28 mouse cellular contexts compared by ENCODE assay signal in the genomic region with DNA sequence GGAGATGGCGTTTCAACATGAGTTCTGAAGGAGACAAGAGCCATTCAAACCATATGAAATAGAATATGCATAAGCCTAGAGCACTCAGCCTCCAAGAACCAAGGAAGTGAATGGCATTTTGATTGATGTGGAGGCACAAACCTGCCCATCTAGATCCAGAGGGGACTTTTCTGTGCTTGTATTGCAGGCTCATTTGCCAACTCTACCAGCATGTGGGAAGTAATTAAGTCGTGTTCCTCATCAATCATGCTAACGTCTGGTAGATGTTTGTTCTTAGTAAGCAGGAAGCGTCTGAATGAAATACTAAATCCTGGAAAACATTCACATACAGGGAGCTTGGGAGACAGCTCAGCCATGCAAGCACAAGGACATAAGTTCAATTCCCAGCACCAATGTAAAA.
DNase-seq lines count a peak whose midpoint lies in the region; ATAC-seq and TF ChIP-seq lines count a peak whose summit lies in the region.
"Had no signal": no experiment of that assay in that cellular context is flagged by ENCODE, and none has a peak within 500 bp of the region (broad histone marks: within the 10 kb centered on the region; RNA-seq: fewer than 3 reads in every experiment).

No protein-coding gene starts in this region.

- no peak overlapping the region for H3K9ac ChIP-seq in forebrain, embryonic 14.5 days (ENCODE audit: low read length)
- H3K9ac ChIP-seq in forebrain, embryonic 15.5 days (replicated peaks), result no peak overlapping the region
- H3K9ac ChIP-seq in hindbrain, embryonic 16.5 days (ENCODE audit: low read depth, low read length), result no peak overlapping the region
- no peak overlapping the region for H3K9ac ChIP-seq in hindbrain, embryonic 11.5 days (ENCODE audit: low read depth, low read length)
- no peak overlapping the region for H3K9ac ChIP-seq in midbrain, postnatal 0 days (replicated peaks; ENCODE audit: low read length, poor library complexity, severe bottlenecking)
- H3K9ac ChIP-seq in midbrain, embryonic 15.5 days, result no peak overlapping the region
- H3K9ac ChIP-seq: embryonic facial prominence, embryonic 13.5 days; heart, embryonic 12.5 days; heart, embryonic 15.5 days; hindbrain, embryonic 15.5 days had no signal

- H3K4me1 ChIP-seq in forebrain, embryonic 14.5 days (ENCODE audit: control insufficient read depth, insufficient read depth, low read length), result no peaks in the 10 kb centered on the region
- no peaks in the 10 kb centered on the region for H3K4me1 ChIP-seq in forebrain, embryonic 15.5 days
- H3K4me1 ChIP-seq in hindbrain, embryonic 16.5 days (ENCODE audit: control insufficient read depth, insufficient read depth, low read depth, low read length), result no peaks in the 10 kb centered on the region
- H3K4me1 ChIP-seq in hindbrain, embryonic 11.5 days (replicated peaks; ENCODE audit: control insufficient read depth, insufficient read depth, low read length), result no peaks in the 10 kb centered on the region
- H3K4me1 ChIP-seq in midbrain, postnatal 0 days (ENCODE audit: insufficient read depth, low read length), result 0 out of 2 replicates have a peak, but pooled peaks cover 2% of the 10 kb centered on the region
- H3K4me1 ChIP-seq in midbrain, embryonic 15.5 days, result no peaks in the 10 kb centered on the region
- H3K4me1 ChIP-seq: embryonic facial prominence, embryonic 10.5 days; embryonic facial prominence, embryonic 13.5 days; heart, embryonic 12.5 days; heart, embryonic 15.5 days; hindbrain, embryonic 10.5 days; hindbrain, embryonic 15.5 days had no signal

- no peak for ATAC-seq in forebrain, embryonic 14.5 days
- ATAC-seq in forebrain, embryonic 15.5 days (replicated peaks), result no peak
- peak; percentile 42; the same call in 1 of the 2 replicates for ATAC-seq in hindbrain, embryonic 16.5 days
- ATAC-seq in hindbrain, embryonic 11.5 days (ENCODE audit: low FRiP score), result no peak
- no peak for ATAC-seq in midbrain, postnatal 0 days (ENCODE audit: low FRiP score)
- ATAC-seq in midbrain, embryonic 15.5 days (replicated peaks), result no peak
- ATAC-seq: activated CD4-positive, CD25-positive, alpha-beta regulatory T cell, adult 4 months; inflammation-experienced regulatory T-cells, adult 6 months; intestine, embryonic 16.5 days had no signal

- TF ChIP-seq CTCF in midbrain, postnatal 0 days (IDR thresholded peaks at IDR 0.05), result no peak

- H3K9me3 ChIP-seq in forebrain, embryonic 14.5 days (replicated peaks; ENCODE audit: control insufficient read depth, low read length), result no peaks in the 10 kb centered on the region
- H3K9me3 ChIP-seq in forebrain, embryonic 15.5 days, result no peaks in the 10 kb centered on the region
- H3K9me3 ChIP-seq in hindbrain, embryonic 16.5 days (ENCODE audit: control insufficient read depth, low read length), result no peaks in the 10 kb centered on the region
- no peaks in the 10 kb centered on the region for H3K9me3 ChIP-seq in hindbrain, embryonic 11.5 days (ENCODE audit: control insufficient read depth, low read length)
- H3K9me3 ChIP-seq in midbrain, postnatal 0 days (ENCODE audit: low read length), result no peaks in the 10 kb centered on the region
- no peaks in the 10 kb centered on the region for H3K9me3 ChIP-seq in midbrain, embryonic 15.5 days
- H3K9me3 ChIP-seq: embryonic facial prominence, embryonic 10.5 days; embryonic facial prominence, embryonic 13.5 days; heart, embryonic 12.5 days; heart, embryonic 15.5 days; hindbrain, embryonic 10.5 days; hindbrain, embryonic 15.5 days had no signal

- 48% methylated on average over 4 of the region's 4 CpGs for WGBS in forebrain, embryonic 14.5 days
- WGBS in forebrain, embryonic 15.5 days, result 33% methylated on average over 4 of the region's 4 CpGs
- WGBS in hindbrain, embryonic 16.5 days, result 38% methylated on average over 4 of the region's 4 CpGs
- WGBS in hindbrain, embryonic 11.5 days, result 53% methylated on average over 4 of the region's 4 CpGs
- WGBS in midbrain, postnatal 0 days, result 78% methylated on average over 4 of the region's 4 CpGs
- WGBS in midbrain, embryonic 15.5 days, result 78% methylated on average over 4 of the region's 4 CpGs

- no peak overlapping the region for H3K4me3 ChIP-seq in forebrain, embryonic 14.5 days (ENCODE audit: low read depth, low read length)
- no peak overlapping the region for H3K4me3 ChIP-seq in forebrain, embryonic 15.5 days
- no peak overlapping the region for H3K4me3 ChIP-seq in hindbrain, embryonic 16.5 days (ENCODE audit: low read length)
- H3K4me3 ChIP-seq in hindbrain, embryonic 11.5 days (ENCODE audit: low read depth, low read length), result no peak overlapping the region
- H3K4me3 ChIP-seq in midbrain, postnatal 0 days (ENCODE audit: low read depth, low read length), result no peak overlapping the region
- no peak overlapping the region for H3K4me3 ChIP-seq in midbrain, embryonic 15.5 days
- H3K4me3 ChIP-seq: embryonic facial prominence, embryonic 10.5 days; embryonic facial prominence, embryonic 13.5 days; erythroblast, embryonic 14.5 days; heart, embryonic 12.5 days; heart, embryonic 15.5 days; hindbrain, embryonic 10.5 days; hindbrain, embryonic 15.5 days had no signal

- no peak overlapping the region for H3K4me2 ChIP-seq in forebrain, embryonic 14.5 days (ENCODE audit: low read length)
- no peak overlapping the region for H3K4me2 ChIP-seq in forebrain, embryonic 15.5 days (replicated peaks)
- H3K4me2 ChIP-seq in hindbrain, embryonic 16.5 days (ENCODE audit: low read length), result no peak overlapping the region
- no peak overlapping the region for H3K4me2 ChIP-seq in hindbrain, embryonic 11.5 days (replicated peaks; ENCODE audit: low read depth, low read length)
- H3K4me2 ChIP-seq in midbrain, postnatal 0 days (ENCODE audit: low read depth, low read length, poor library complexity, severe bottlenecking), result no peak overlapping the region
- no peak overlapping the region for H3K4me2 ChIP-seq in midbrain, embryonic 15.5 days
- H3K4me2 ChIP-seq: embryonic facial prominence, embryonic 13.5 days; heart, embryonic 12.5 days; heart, embryonic 15.5 days; hindbrain, embryonic 15.5 days had no signal

- DNase-seq in forebrain, embryonic 14.5 days (ENCODE audit: low spot score), result peak; percentile 46
- no peak for DNase-seq in hindbrain, embryonic 11.5 days (ENCODE audit: low spot score)
- peak; percentile 60 for DNase-seq in midbrain, postnatal 0 days (ENCODE audit: low spot score)
- DNase-seq: adrenal gland, postnatal 10 days; adrenal gland, postnatal 36 days; cerebellum, adult 11-12 months; cerebellum, adult 8-10 months; cerebellum, postnatal 10 days; cerebellum, postnatal 36 days; embryo, embryonic 11 days; gastrocnemius, postnatal 25 days; heart, adult 18-20 months; heart, postnatal 10 days; heart, postnatal 36 days; kidney, adult 2 months had no signal

- no peaks in the 10 kb centered on the region for H3K27me3 ChIP-seq in forebrain, embryonic 14.5 days (replicated peaks; ENCODE audit: control insufficient read depth, insufficient read depth, low read length)
- H3K27me3 ChIP-seq in forebrain, embryonic 15.5 days, result no peaks in the 10 kb centered on the region
- H3K27me3 ChIP-seq in hindbrain, embryonic 16.5 days (replicated peaks; ENCODE audit: control insufficient read depth, insufficient read depth, low read length), result no peaks in the 10 kb centered on the region
- no peaks in the 10 kb centered on the region for H3K27me3 ChIP-seq in hindbrain, embryonic 11.5 days (ENCODE audit: control insufficient read depth, insufficient read depth, low read length)
- no peaks in the 10 kb centered on the region for H3K27me3 ChIP-seq in midbrain, postnatal 0 days (ENCODE audit: insufficient read depth, low read length)
- H3K27me3 ChIP-seq in midbrain, embryonic 15.5 days (replicated peaks), result no peaks in the 10 kb centered on the region
- H3K27me3 ChIP-seq: embryonic facial prominence, embryonic 13.5 days; heart, embryonic 12.5 days; heart, embryonic 15.5 days; hindbrain, embryonic 15.5 days had no signal

- no peaks in the 10 kb centered on the region for H3K36me3 ChIP-seq in forebrain, embryonic 14.5 days (ENCODE audit: control insufficient read depth, insufficient read depth, low read length)
- no peaks in the 10 kb centered on the region for H3K36me3 ChIP-seq in forebrain, embryonic 15.5 days
- H3K36me3 ChIP-seq in hindbrain, embryonic 16.5 days (ENCODE audit: control insufficient read depth, insufficient read depth, low read length), result no peaks in the 10 kb centered on the region
- H3K36me3 ChIP-seq in hindbrain, embryonic 11.5 days (ENCODE audit: control insufficient read depth, insufficient read depth, low read length), result no peaks in the 10 kb centered on the region
- H3K36me3 ChIP-seq in midbrain, postnatal 0 days (ENCODE audit: insufficient read depth, low read length), result no peaks in the 10 kb centered on the region
- no peaks in the 10 kb centered on the region for H3K36me3 ChIP-seq in midbrain, embryonic 15.5 days (replicated peaks)
- H3K36me3 ChIP-seq: embryonic facial prominence, embryonic 10.5 days; embryonic facial prominence, embryonic 13.5 days; heart, embryonic 12.5 days; heart, embryonic 15.5 days; hindbrain, embryonic 10.5 days; hindbrain, embryonic 15.5 days had no signal

- no peak overlapping the region for H3K27ac ChIP-seq in forebrain, embryonic 14.5 days (ENCODE audit: low read depth, low read length)
- no peak overlapping the region for H3K27ac ChIP-seq in forebrain, embryonic 15.5 days (replicated peaks)
- no peak overlapping the region for H3K27ac ChIP-seq in hindbrain, embryonic 16.5 days (ENCODE audit: low read depth, low read length)
- no peak overlapping the region for H3K27ac ChIP-seq in hindbrain, embryonic 11.5 days (ENCODE audit: low read depth, low read length)
- no peak overlapping the region for H3K27ac ChIP-seq in midbrain, postnatal 0 days (ENCODE audit: low read depth, low read length)
- no peak overlapping the region for H3K27ac ChIP-seq in midbrain, embryonic 15.5 days
- H3K27ac ChIP-seq: embryonic facial prominence, embryonic 10.5 days; embryonic facial prominence, embryonic 13.5 days; heart, embryonic 15.5 days; hindbrain, embryonic 10.5 days; hindbrain, embryonic 15.5 days had no signal
